ENCODE assay signal across 31 mouse cellular contexts in genomic region chr14:30899972-30900371, GRCm38 (mm10). TPM values are rescaled to one million over a fixed set of nuclear protein-coding genes. Genes with fewer than 3 reads are reported as not detected.
A peak's percentile ranks its signal among the peaks of the same experiment; 100 is the strongest.
DNase-seq lines count a peak whose midpoint lies in the region; ATAC-seq and TF ChIP-seq lines count a peak whose summit lies in the region.
"Had no signal": no experiment of that assay in that cellular context is flagged by ENCODE, and none has a peak within 500 bp of the region (broad histone marks: within the 10 kb centered on the region; RNA-seq: fewer than 3 reads in every experiment).

No protein-coding gene starts in this region.

- no peak for DNase-seq in midbrain, postnatal 0 days (ENCODE audit: low spot score)
- peak; percentile 67 for DNase-seq in ES-CJ7 (ENCODE audit: low read depth, low spot score)
- peak; percentile 29 for DNase-seq in WW6 (ENCODE audit: low read depth, low spot score)
- no peak for DNase-seq in cerebellum, adult 18-20 months
- no peak for DNase-seq in left cerebral cortex, adult 8-10 months (ENCODE audit: low spot score in 2 of 2)
- DNase-seq: adrenal gland, postnatal 10 days; adrenal gland, postnatal 36 days; cerebellum, adult 11 months; cerebellum, adult 8-10 months; cerebellum, postnatal 14 days; gastrocnemius, postnatal 10 days; gastrocnemius, postnatal 36 days; heart, adult 2 months; heart, postnatal 14 days; heart, postnatal 4 days had no signal

- H3K9me3 ChIP-seq in midbrain, embryonic 13.5 days, result no peaks in the 10 kb centered on the region
- no peaks in the 10 kb centered on the region for H3K9me3 ChIP-seq in midbrain, postnatal 0 days (ENCODE audit: low read length)
- H3K9me3 ChIP-seq: embryonic facial prominence, embryonic 12.5 days; embryonic facial prominence, embryonic 15.5 days; forebrain, embryonic 15.5 days; G1E; heart, embryonic 10.5 days; heart, embryonic 13.5 days had no signal

- no peak overlapping the region for H3K27ac ChIP-seq in midbrain, embryonic 13.5 days
- H3K27ac ChIP-seq in midbrain, postnatal 0 days (ENCODE audit: low read depth, low read length), result no peak overlapping the region
- H3K27ac ChIP-seq: embryonic facial prominence, embryonic 12.5 days; embryonic facial prominence, embryonic 15.5 days; forebrain, embryonic 15.5 days; heart, adult 2 months; heart, embryonic 10.5 days; heart, embryonic 13.5 days; hindbrain, embryonic 14.5 days; hindbrain, postnatal 0 days had no signal

- no peak for TF ChIP-seq CTCF in midbrain, postnatal 0 days (IDR thresholded peaks at IDR 0.05)

- H3K4me1 ChIP-seq in midbrain, embryonic 13.5 days (replicated peaks), result peaks cover 11% of the 10 kb centered on the region; the same call in 1 of the 2 replicates
- H3K4me1 ChIP-seq in midbrain, postnatal 0 days (ENCODE audit: insufficient read depth, low read length), result no peaks in the 10 kb centered on the region
- H3K4me1 ChIP-seq: embryonic facial prominence, embryonic 12.5 days; embryonic facial prominence, embryonic 15.5 days; forebrain, embryonic 15.5 days; heart, embryonic 13.5 days had no signal

- no peak overlapping the region for H3K4me3 ChIP-seq in midbrain, embryonic 13.5 days (replicated peaks)
- no peak overlapping the region for H3K4me3 ChIP-seq in midbrain, postnatal 0 days (ENCODE audit: low read depth, low read length)
- H3K4me3 ChIP-seq: embryonic facial prominence, embryonic 12.5 days; embryonic facial prominence, embryonic 15.5 days; forebrain, embryonic 15.5 days; heart, adult 2 months; heart, embryonic 10.5 days; heart, embryonic 13.5 days had no signal

- WGBS in midbrain, embryonic 13.5 days, result 16% methylated on average over 3 of the region's 3 CpGs
- 14% methylated on average over 3 of the region's 3 CpGs for WGBS in midbrain, postnatal 0 days

- ATAC-seq in midbrain, embryonic 13.5 days, result peak; percentile 30; the same call in 1 of the 2 replicates
- no peak for ATAC-seq in midbrain, postnatal 0 days (ENCODE audit: low FRiP score)
- ATAC-seq: forebrain, embryonic 15.5 days; hindbrain, postnatal 0 days; inflammation-experienced regulatory T-cells, adult 6 months; intestine, embryonic 16.5 days; Patski had no signal

- H3K4me2 ChIP-seq in midbrain, embryonic 13.5 days (replicated peaks), result no peak overlapping the region
- H3K4me2 ChIP-seq in midbrain, postnatal 0 days (ENCODE audit: low read depth, low read length, poor library complexity, severe bottlenecking), result no peak overlapping the region
- H3K4me2 ChIP-seq: embryonic facial prominence, embryonic 12.5 days; embryonic facial prominence, embryonic 15.5 days; forebrain, embryonic 15.5 days; heart, embryonic 13.5 days; hindbrain, embryonic 14.5 days had no signal

- no peak overlapping the region for H3K9ac ChIP-seq in midbrain, embryonic 13.5 days (replicated peaks)
- no peak overlapping the region for H3K9ac ChIP-seq in midbrain, postnatal 0 days (replicated peaks; ENCODE audit: low read length, poor library complexity, severe bottlenecking)
- H3K9ac ChIP-seq: embryonic facial prominence, embryonic 12.5 days; embryonic facial prominence, embryonic 15.5 days; forebrain, embryonic 15.5 days; heart, embryonic 13.5 days; hindbrain, embryonic 14.5 days had no signal

- H3K36me3 ChIP-seq in midbrain, embryonic 13.5 days, result no peaks in the 10 kb centered on the region
- no peaks in the 10 kb centered on the region for H3K36me3 ChIP-seq in midbrain, postnatal 0 days (ENCODE audit: insufficient read depth, low read length)
- H3K36me3 ChIP-seq: embryonic facial prominence, embryonic 12.5 days; embryonic facial prominence, embryonic 15.5 days; forebrain, embryonic 15.5 days; G1E; heart, embryonic 10.5 days; heart, embryonic 13.5 days had no signal

- no peaks in the 10 kb centered on the region for H3K27me3 ChIP-seq in midbrain, embryonic 13.5 days
- no peaks in the 10 kb centered on the region for H3K27me3 ChIP-seq in midbrain, postnatal 0 days (ENCODE audit: insufficient read depth, low read length)
- H3K27me3 ChIP-seq: embryonic facial prominence, embryonic 12.5 days; embryonic facial prominence, embryonic 15.5 days; forebrain, embryonic 15.5 days; heart, embryonic 13.5 days; Patski had no signal

RNA-seq across cellular contexts. Expression of gene Itih4, which starts 13.7 kb away (rescaled TPM):
- polyA plus RNA-seq in midbrain, embryonic 13.5 days (2015; fragmentation: Nextera tagmentation; extraction: Ambion mirVana), result not detected in 2 replicates
- total RNA-seq in midbrain, postnatal 0 days (2014; rRNA removed), result not detected in 2 replicates
- polyA plus RNA-seq in midbrain, postnatal 0 days (2015; fragmentation: Nextera tagmentation; extraction: Ambion mirVana), result not detected in 2 replicates
- total RNA-seq in left cerebral cortex, adult 8-10 months (2022), result under 1 TPM in 2 of 4 experiments, not detected in 2; 0.16 to 0.35 TPM
- total RNA-seq: granulocyte monocyte progenitor cell, adult 5-6 weeks had no signal
- polyA plus RNA-seq: embryonic facial prominence, embryonic 12.5 days; embryonic facial prominence, embryonic 15.5 days; forebrain, embryonic 11.5 days; forebrain, embryonic 15.5 days; G1E; hindbrain, embryonic 11.5 days; hindbrain, embryonic 14.5 days; hindbrain, postnatal 0 days; inflammation-experienced regulatory T-cells, adult 6 months had no signal

RNA-seq across cellular contexts. Expression of gene Mustn1, which starts 21.0 kb away (rescaled TPM):
- 0.67 and 0.70 TPM in 2 replicates for polyA plus RNA-seq in midbrain, embryonic 13.5 days (2015; fragmentation: Nextera tagmentation; extraction: Ambion mirVana)
- 0.19 and 1.0 TPM in 2 replicates for total RNA-seq in midbrain, postnatal 0 days (2014; rRNA removed)
- 1.0 and 2.0 TPM in 2 replicates for polyA plus RNA-seq in midbrain, postnatal 0 days (2015; fragmentation: Nextera tagmentation; extraction: Ambion mirVana)
- 1 to 10 TPM; 2.1 to 4.1 (median 2.2) TPM for total RNA-seq in left cerebral cortex, adult 8-10 months (2022)

RNA-seq across cellular contexts. Expression of gene Itih3, which starts 23.6 kb away (rescaled TPM):
- 0.21 and 0.42 TPM in 2 replicates for polyA plus RNA-seq in midbrain, embryonic 13.5 days (2015; fragmentation: Nextera tagmentation; extraction: Ambion mirVana)
- total RNA-seq in midbrain, postnatal 0 days (2014; rRNA removed), result 4.5 and 5.3 TPM in 2 replicates
- 5.6 and 6.1 TPM in 2 replicates for polyA plus RNA-seq in midbrain, postnatal 0 days (2015; fragmentation: Nextera tagmentation; extraction: Ambion mirVana)
- total RNA-seq in left cerebral cortex, adult 8-10 months (2022), result 10 to 100 TPM; 32.1 to 49.7 (median 37.8) TPM
- total RNA-seq: G1E; granulocyte monocyte progenitor cell, adult 5-6 weeks had no signal
- polyA plus RNA-seq: G1E; hindbrain, embryonic 11.5 days; inflammation-experienced regulatory T-cells, adult 6 months had no signal

RNA-seq across cellular contexts. Expression of gene Itih1, which starts 43.1 kb away (rescaled TPM):
- polyA plus RNA-seq in midbrain, embryonic 13.5 days (2015; fragmentation: Nextera tagmentation; extraction: Ambion mirVana), result not detected in 2 replicates
- not detected in 2 replicates for total RNA-seq in midbrain, postnatal 0 days (2014; rRNA removed)
- polyA plus RNA-seq in midbrain, postnatal 0 days (2015; fragmentation: Nextera tagmentation; extraction: Ambion mirVana), result not detected in 2 replicates
- total RNA-seq in left cerebral cortex, adult 8-10 months (2022), result not detected
- total RNA-seq: adrenal gland, adult 18-20 months; G1E; granulocyte monocyte progenitor cell, adult 5-6 weeks; heart, adult 2 months; heart, postnatal 14 days; heart, postnatal 4 days; hindbrain, postnatal 0 days had no signal
- polyA plus RNA-seq: embryonic facial prominence, embryonic 12.5 days; embryonic facial prominence, embryonic 15.5 days; forebrain, embryonic 11.5 days; forebrain, embryonic 15.5 days; G1E; hindbrain, embryonic 11.5 days; hindbrain, embryonic 14.5 days; hindbrain, postnatal 0 days; inflammation-experienced regulatory T-cells, adult 6 months had no signal

RNA-seq across cellular contexts. Expression of gene Nek4, which starts 51.2 kb away (rescaled TPM):
- 20.0 and 20.3 TPM in 2 replicates for polyA plus RNA-seq in midbrain, embryonic 13.5 days (2015; fragmentation: Nextera tagmentation; extraction: Ambion mirVana)
- total RNA-seq in midbrain, postnatal 0 days (2014; rRNA removed), result 15.6 and 17.7 TPM in 2 replicates
- 12.8 and 13.8 TPM in 2 replicates for polyA plus RNA-seq in midbrain, postnatal 0 days (2015; fragmentation: Nextera tagmentation; extraction: Ambion mirVana)
- total RNA-seq in left cerebral cortex, adult 8-10 months (2022), result 10 to 100 TPM; 16.4 to 19.4 (median 18.6) TPM

Comparison
In these comparisons a context has a peak if more than half of its experiments do, and no peak if none do; other contexts are left out.
1. DNase-seq: peak in ES-CJ7 (single experiment) and WW6 (single experiment); none in midbrain, postnatal 0 days (single experiment), cerebellum, adult 18-20 months (0 of 2) and left cerebral cortex, adult 8-10 months (0 of 2).